Mouse (Mus musculus): ENCODE data around the gene Cinp. TPM values are rescaled to one million over a fixed set of nuclear protein-coding genes. Genes with fewer than 3 reads are reported as not detected.

Gene Cinp
- total and polyA plus RNA-seq, 3 experiments = 162 to 210 TPM; not detected in 1

DNA sequence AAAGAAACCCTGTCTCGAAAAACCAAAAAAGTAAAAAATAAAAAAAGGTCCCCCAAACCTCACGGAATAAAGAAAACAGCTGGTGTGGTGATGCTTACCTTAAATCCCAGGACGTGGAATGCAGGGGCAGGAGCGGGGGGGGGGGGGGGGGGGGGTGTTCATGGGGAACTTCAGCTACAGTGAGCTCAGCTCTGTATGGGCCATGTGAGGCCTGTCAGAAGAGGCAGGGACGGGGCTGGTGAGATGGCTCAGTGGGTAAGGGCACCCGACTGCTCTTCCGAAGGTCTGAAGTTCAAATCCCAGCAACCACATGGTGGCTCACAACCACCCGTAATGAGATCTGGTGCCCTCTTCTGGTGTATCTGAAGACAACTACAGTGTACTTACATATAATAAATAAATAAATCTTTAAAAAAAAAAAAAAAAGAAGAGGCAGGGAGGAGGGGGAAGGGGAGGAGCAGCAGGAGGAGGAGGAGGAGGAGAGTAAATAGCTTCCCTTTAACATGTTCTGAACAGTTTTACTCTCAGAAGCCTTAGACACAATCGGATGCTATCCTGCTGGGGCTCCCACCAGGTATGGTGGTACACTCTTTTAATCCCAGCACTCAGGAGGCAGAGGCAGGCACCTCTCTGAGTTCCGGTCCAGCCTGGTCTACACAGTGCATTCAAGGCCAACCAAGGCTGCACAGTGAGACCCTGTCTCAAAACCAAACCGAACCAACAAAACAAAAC lies 58.5 kb downstream of the Cinp start:
- Histone ChIP-seq H3K9ac (ENCODE audit: control insufficient read depth, low read depth, low read length, poor library complexity, severe bottlenecking) (no peak overlapping the region), H3K79me2 (ENCODE audit: control insufficient read depth, insufficient read depth, low read length, poor library complexity) (no peaks in the 10 kb centered on the region), H3K4me3 (ENCODE audit: control insufficient read depth in 1 of 2, insufficient read depth in 1 of 2, low read depth in 2 of 2, low read length in 2 of 2) (no peak overlapping the region), H3K27me3 (ENCODE audit: control insufficient read depth in 1 of 2, insufficient read depth in 2 of 2, low read length in 2 of 2) (no peaks in the 10 kb centered on the region), H3K27ac (ENCODE audit: control insufficient read depth, low read depth, low read length) (no peak overlapping the region), H3K9me3 (replicated peaks; ENCODE audit: insufficient read depth, low read length) (no peaks in the 10 kb centered on the region), H3K36me3 (ENCODE audit: control insufficient read depth in 1 of 2, insufficient read depth in 2 of 2, low read length in 2 of 2) (no peaks in the 10 kb centered on the region), H3K4me1 (ENCODE audit: control insufficient read depth in 1 of 2, insufficient read depth in 2 of 2, low read length in 2 of 2) (no peaks in the 10 kb centered on the region)
- no peak for DNase-seq (ENCODE audit: low read depth, low spot score)
- TF ChIP-seq MAFK (IDR thresholded peaks at IDR 0.05; ENCODE audit: borderline replicate concordance, low read depth, low read length) (no peak), NRF1 (IDR thresholded peaks at IDR 0.05; ENCODE audit: insufficient read depth, low read depth, low read length, poor library complexity, severe bottlenecking) (no peak), ZNF384 (IDR thresholded peaks at IDR 0.05; ENCODE audit: low read depth, low read length) (no peak), ZKSCAN1 (IDR thresholded peaks at IDR 0.05; ENCODE audit: low read depth, low read length) (no peak), SMC3 (IDR thresholded peaks at IDR 0.05; ENCODE audit: low read depth, low read length) (no peak), UBTF (IDR thresholded peaks at IDR 0.05; ENCODE audit: borderline replicate concordance, insufficient read depth, low read depth, low read length) (no peak), USF2 (IDR thresholded peaks at IDR 0.05; ENCODE audit: borderline replicate concordance in 1 of 2, insufficient read depth in 1 of 2, low read depth in 1 of 2, low read length in 2 of 2) (no peak), POLR2A (IDR thresholded peaks at IDR 0.05; ENCODE audit: control insufficient read depth in 1 of 2, insufficient read depth in 1 of 2, low read depth in 1 of 2, low read length in 2 of 2, poor library complexity in 1 of 2) (no peak), TCF12 (IDR thresholded peaks at IDR 0.05; ENCODE audit: low read depth, low read length) (no peak), USF1 (IDR thresholded peaks at IDR 0.05; ENCODE audit: low read depth, low read length) (no peak), POLR2AphosphoS5 (IDR thresholded peaks at IDR 0.05; ENCODE audit: borderline replicate concordance, low read depth, low read length) (no peak), KAT2A (conservative IDR thresholded peaks at IDR 0.05; ENCODE audit: low read depth, low read length) (no peak), CTCF (IDR thresholded peaks at IDR 0.05 in 2 of 3, conservative IDR thresholded peaks at IDR 0.05 in 1 of 3; ENCODE audit: control insufficient read depth in 1 of 3, insufficient read depth in 1 of 3, low read depth in 2 of 3, low read length in 3 of 3, poor library complexity in 1 of 3, severe bottlenecking in 1 of 3) (no peak), EP300 (IDR thresholded peaks at IDR 0.05; ENCODE audit: low read depth in 1 of 2, low read length in 2 of 2) (no peak), CHD2 (IDR thresholded peaks at IDR 0.05; ENCODE audit: low read length) (no peak), MAX (IDR thresholded peaks at IDR 0.05; ENCODE audit: low read length) (no peak)

DNA sequence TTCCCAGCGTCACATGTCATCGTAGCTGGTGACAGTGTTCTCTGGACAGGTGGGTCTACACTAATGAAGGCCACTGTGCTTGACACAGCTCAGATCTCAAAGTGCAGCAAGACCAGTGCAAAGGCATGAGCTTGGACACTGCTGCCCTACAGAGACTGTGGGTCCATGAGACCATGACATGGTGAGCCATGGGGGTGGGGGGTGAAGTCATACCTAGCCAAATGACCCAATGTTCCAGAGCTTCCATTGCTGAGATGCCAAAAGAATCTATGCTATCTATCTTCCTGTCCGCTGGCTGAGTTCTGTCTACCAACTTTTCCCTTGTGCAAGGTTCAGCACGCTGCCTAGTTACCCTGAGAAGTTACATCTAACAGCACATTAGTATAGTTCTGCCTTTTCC lies 60.0 kb downstream of the Cinp start:
- no peak overlapping the region for H3K27ac ChIP-seq (ENCODE audit: control insufficient read depth, low read depth, low read length)
- H3K9ac ChIP-seq (ENCODE audit: control insufficient read depth, low read depth, low read length, poor library complexity, severe bottlenecking) = no peak overlapping the region
- no peaks in the 10 kb centered on the region for H3K9me3 ChIP-seq (replicated peaks; ENCODE audit: insufficient read depth, low read length)
- H3K36me3 ChIP-seq (ENCODE audit: control insufficient read depth in 1 of 2, insufficient read depth in 2 of 2, low read length in 2 of 2) = no peaks in the 10 kb centered on the region
- no peak for DNase-seq (ENCODE audit: low read depth, low spot score)
- TF ChIP-seq USF2 (IDR thresholded peaks at IDR 0.05; ENCODE audit: borderline replicate concordance in 1 of 2, insufficient read depth in 1 of 2, low read depth in 1 of 2, low read length in 2 of 2) = no peak
- no peak for TF ChIP-seq CHD1 (IDR thresholded peaks at IDR 0.05; ENCODE audit: low read depth, low read length)
- no peak for TF ChIP-seq GATA1 (IDR thresholded peaks at IDR 0.05; ENCODE audit: low read depth, low read length)
- no peak for TF ChIP-seq POLR2A (IDR thresholded peaks at IDR 0.05; ENCODE audit: control insufficient read depth in 1 of 2, insufficient read depth in 1 of 2, low read depth in 1 of 2, low read length in 2 of 2, poor library complexity in 1 of 2)
- TF ChIP-seq MEF2A (IDR thresholded peaks at IDR 0.05; ENCODE audit: extremely low read depth, insufficient replicate concordance, low read depth, low read length, poor library complexity, severe bottlenecking) = no peak
- no peak for TF ChIP-seq POLR2AphosphoS5 (IDR thresholded peaks at IDR 0.05; ENCODE audit: borderline replicate concordance, low read depth, low read length)
- no peak for TF ChIP-seq MYB (IDR thresholded peaks at IDR 0.05; ENCODE audit: low read depth, low read length)
- TF ChIP-seq SMC3 (IDR thresholded peaks at IDR 0.05; ENCODE audit: low read depth, low read length) = no peak
- TF ChIP-seq ZKSCAN1 (IDR thresholded peaks at IDR 0.05; ENCODE audit: low read depth, low read length) = no peak
- no peak for TF ChIP-seq TBP (IDR thresholded peaks at IDR 0.05; ENCODE audit: low read depth, low read length)
- TF ChIP-seq MXI1 (IDR thresholded peaks at IDR 0.05; ENCODE audit: low read depth, low read length) = no peak
- no peak for TF ChIP-seq SIN3A (IDR thresholded peaks at IDR 0.05; ENCODE audit: low read length)
- H3K4me3 ChIP-seq (ENCODE audit: control insufficient read depth in 1 of 2, insufficient read depth in 1 of 2, low read depth in 2 of 2, low read length in 2 of 2) = no peak overlapping the region
- H3K27me3 ChIP-seq (ENCODE audit: control insufficient read depth in 1 of 2, insufficient read depth in 2 of 2, low read length in 2 of 2) = no peaks in the 10 kb centered on the region
- H3K4me1 ChIP-seq (ENCODE audit: control insufficient read depth in 1 of 2, insufficient read depth in 2 of 2, low read length in 2 of 2) = no peaks in the 10 kb centered on the region
- no peaks in the 10 kb centered on the region for H3K79me2 ChIP-seq (ENCODE audit: control insufficient read depth, insufficient read depth, low read length, poor library complexity)
